Mouse (Mus musculus) thymus, adult 2 months (tissue): ENCODE results near the gene Cd200. TPM values are rescaled to one million over a fixed set of nuclear protein-coding genes. Genes with fewer than 3 reads are reported as not detected.
A peak's percentile ranks its signal among the peaks of the same experiment; 100 is the strongest.
"Not testable (repeated sequence)": the region's sequence is repeated elsewhere in the genome, so short reads cannot be mapped to it uniquely, and the experiment has no call there.

Experiments
- DNase-seq: peaks from one replicate; pipeline ENCODE4 v3.0.0; 2021
- H3K27ac ChIP-seq: fragments of 200-500 bp; 2 replicates; pipeline ENCODE4 v1.5.1; 2012; ENCODE audit warnings: low read length, control low read depth; ENCODE audit not compliant: control insufficient read depth, insufficient read depth
- H3K27me3 ChIP-seq: fragments of 200-500 bp; 2 replicates; pipeline ENCODE4 v1.6.1; 2012; ENCODE audit warnings: mild to moderate bottlenecking, low read length, moderate library complexity, mixed read lengths; ENCODE audit not compliant: control insufficient read depth, insufficient read depth
- H3K36me3 ChIP-seq: fragments of 200-500 bp; 2 replicates; pipeline ENCODE4 v1.6.1; 2012; ENCODE audit warnings: mild to moderate bottlenecking, low read length, moderate library complexity; ENCODE audit not compliant: control insufficient read depth, insufficient read depth
- H3K4me1 ChIP-seq: fragments of 200-500 bp; replicated peaks from 2 replicates; pipeline ENCODE4 v1.6.1; 2012; ENCODE audit warnings: low read length; ENCODE audit not compliant: control insufficient read depth, insufficient read depth
- H3K4me3 ChIP-seq: fragments of 200-500 bp; 2 replicates; pipeline ENCODE4 v1.5.1; 2012; ENCODE audit warnings: mild to moderate bottlenecking, low read length, control low read depth, moderate library complexity; ENCODE audit not compliant: control insufficient read depth, insufficient read depth
- CTCF ChIP-seq: fragments of 200-500 bp; IDR thresholded peaks from 2 replicates; pipeline ENCODE4 v1.5.1; 2012; ENCODE audit warnings: mild to moderate bottlenecking, control low read depth, low read length, moderate library complexity, borderline replicate concordance; ENCODE audit not compliant: control insufficient read depth, poor library complexity, insufficient read depth; ENCODE audit errors: extremely low read depth
- POLR2A ChIP-seq: fragments of 200-500 bp; IDR thresholded peaks from 2 replicates; pipeline ENCODE4 v1.6.1; 2012; ENCODE audit warnings: mild to moderate bottlenecking, low read length, control low read depth, moderate library complexity; ENCODE audit not compliant: control insufficient read depth, poor library complexity, insufficient read depth; ENCODE audit errors: extremely low read depth
- WGBS: fragments of 180-500 bp; shearing (Covaris S2); methylation state at CpG from one replicate; pipeline ENCODE4 v1.1.7; 2018; 5-methylcytosine and 5-hydroxymethylcytosine counted together
- polyA plus RNA-seq: library from polyadenylated mRNA; depleted of rRNA; stranded (reverse); fragments of >200 nt; gene quantifications from 2 replicates; pipeline ENCODE4 v1.2.3, GENCODE M21; 2012; rRNA removed

Gene Cd200
- polyA plus RNA-seq: 32.5 and 43.7 TPM in 2 replicates

- H3K27me3 ChIP-seq: no peaks in the 10 kb centered on the region
- no peaks in the 10 kb centered on the region for H3K4me1 ChIP-seq
- peak within 1 kb of the TSS; percentile 85 for H3K4me3 ChIP-seq
- 2% methylated on average over 28 of the region's 28 CpGs for WGBS
- H3K36me3 ChIP-seq: no peaks in the 10 kb centered on the region
- TF ChIP-seq CTCF (0 out of 2 replicates have a peak, but pooled peaks have one; percentile 14), POLR2A (no peak)
- H3K27ac ChIP-seq: peak within 1 kb of the TSS; percentile 18; the same call in 1 of the 2 replicates
- DNase-seq: peak; percentile 66
Observed at GRCm38 (mm10) chr16:45408425-45409063, at the start of gene Cd200. TSS of gene Cd200 (minus strand) at chr16:45409053.

- H3K36me3 ChIP-seq: no peaks in the 10 kb centered on the region
- no peak for DNase-seq
- H3K27me3 ChIP-seq: no peaks in the 10 kb centered on the region
- TF ChIP-seq POLR2A (no peak), CTCF (no peak)
- no peak overlapping the region for H3K4me3 ChIP-seq
- H3K27ac ChIP-seq: no peak overlapping the region
- H3K4me1 ChIP-seq: no peaks in the 10 kb centered on the region
Observed at GRCm38 (mm10) chr16:45454762-45455161, 45.9 kb upstream of the Cd200 start.

- H3K4me1 ChIP-seq: no peaks in the 10 kb centered on the region
- no peaks in the 10 kb centered on the region for H3K36me3 ChIP-seq
Observed at GRCm38 (mm10) chr16:45437230-45437739, 28.4 kb upstream of the Cd200 start.

GRCm38 (mm10) chr16:45435591-45435990, 26.7 kb upstream of the Cd200 start:
- no peaks in the 10 kb centered on the region for H3K4me1 ChIP-seq
- DNase-seq: no peak
- no peak overlapping the region for H3K4me3 ChIP-seq
- TF ChIP-seq POLR2A: no peak
- no peaks in the 10 kb centered on the region for H3K36me3 ChIP-seq
- H3K27ac ChIP-seq: no peak overlapping the region
- no peaks in the 10 kb centered on the region for H3K27me3 ChIP-seq

More at GRCm38 (mm10) chr16:45437230-45437739, 28.4 kb upstream of the Cd200 start:
- WGBS: 100% methylated on average over 1 of the region's 1 CpGs
- no peak overlapping the region for H3K4me3 ChIP-seq
- DNase-seq: no peak
- H3K27ac ChIP-seq: no peak overlapping the region
- no peak for TF ChIP-seq POLR2A
- no peak for TF ChIP-seq CTCF
- H3K27me3 ChIP-seq: no peaks in the 10 kb centered on the region

- 96% methylated on average over 9 of the region's 9 CpGs for WGBS
- DNase-seq: no peak
Observed at GRCm38 (mm10) chr16:45427651-45428050, 18.8 kb upstream of the Cd200 start.

GRCm38 (mm10) chr16:45413497-45413896, 4.6 kb upstream of the Cd200 start:
- TF ChIP-seq POLR2A (no peak), CTCF (no peak)
- Histone ChIP-seq H3K27me3 (no peaks in the 10 kb centered on the region), H3K4me1 (no peaks in the 10 kb centered on the region), H3K36me3 (no peaks in the 10 kb centered on the region), H3K4me3 (no peak overlapping the region), H3K27ac (no peak overlapping the region)
- no peak for DNase-seq

More at GRCm38 (mm10) chr16:45427651-45428050, 18.8 kb upstream of the Cd200 start:
- Histone ChIP-seq H3K4me1 (no peaks in the 10 kb centered on the region), H3K27me3 (no peaks in the 10 kb centered on the region), H3K36me3 (no peaks in the 10 kb centered on the region), H3K4me3 (no peak overlapping the region), H3K27ac (no peak overlapping the region)
- TF ChIP-seq CTCF: no peak
- no peak for TF ChIP-seq POLR2A

GRCm38 (mm10) chr16:45409064-45409446, 202 bp upstream of the Cd200 start:
- H3K4me3 ChIP-seq, H3K4me1 ChIP-seq, H3K27ac ChIP-seq, DNase-seq, H3K27me3 ChIP-seq, H3K36me3 ChIP-seq: not testable (repeated sequence)
- WGBS: 37% methylated on average over 7 of the region's 7 CpGs
